Comparison of ENCODE assay signal across 16 mouse cellular contexts in the genomic region with DNA sequence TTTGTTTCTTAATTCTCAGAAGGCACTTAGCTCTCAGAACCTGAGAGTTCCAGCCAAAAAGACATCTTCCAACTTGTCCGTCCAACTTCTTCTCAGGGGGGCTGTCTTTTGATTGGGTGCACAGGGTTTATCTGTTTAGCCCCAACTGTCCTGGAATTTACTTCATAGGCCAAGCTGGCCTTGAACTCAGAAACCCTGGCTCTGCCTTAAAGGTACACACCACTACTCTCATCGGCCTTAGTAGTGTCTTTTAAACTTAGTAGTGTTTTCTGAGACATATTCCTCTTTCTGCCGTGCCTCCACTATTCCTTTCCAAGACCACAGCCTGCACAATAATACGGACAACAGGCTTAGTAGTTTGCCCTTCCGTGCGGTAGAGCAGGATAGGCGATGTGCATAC. TPM values are rescaled to one million over a fixed set of nuclear protein-coding genes. Genes with fewer than 3 reads are reported as not detected.
DNase-seq lines count a peak whose midpoint lies in the region; ATAC-seq and TF ChIP-seq lines count a peak whose summit lies in the region.
"Had no signal": no experiment of that assay in that cellular context is flagged by ENCODE, and none has a peak within 500 bp of the region (broad histone marks: within the 10 kb centered on the region; RNA-seq: fewer than 3 reads in every experiment).

No protein-coding gene starts in this region.

- H3K79me2 ChIP-seq in liver, adult 2 months (ENCODE audit: control insufficient read depth, insufficient read depth, low read length): peaks cover 19% of the 10 kb centered on the region; the same call in 1 of the 2 replicates

- H3K9me3 ChIP-seq in forebrain, embryonic 12.5 days: no peaks in the 10 kb centered on the region
- no peaks in the 10 kb centered on the region for H3K9me3 ChIP-seq in forebrain, postnatal 0 days (ENCODE audit: low read length)
- H3K9me3 ChIP-seq in embryonic facial prominence, embryonic 15.5 days (replicated peaks): no peaks in the 10 kb centered on the region
- H3K9me3 ChIP-seq in liver, postnatal 0 days (ENCODE audit: low read length): no peaks in the 10 kb centered on the region
- H3K9me3 ChIP-seq: G1E; heart, embryonic 12.5 days; liver, embryonic 15.5 days; midbrain, embryonic 10.5 days had no signal

- no peak for DNase-seq in forebrain, postnatal 0 days
- DNase-seq in liver, adult 2 months (ENCODE audit: extremely low read depth, low read depth, low spot score): peak; percentile 67
- DNase-seq in liver: no peak
- no peak for DNase-seq in liver, postnatal 0 days
- DNase-seq in cerebellum, adult 9-10 months: no peak
- DNase-seq in spleen, adult 12 weeks (ENCODE audit: low spot score): no peak
- DNase-seq: cerebellum, postnatal 10 days; gastrocnemius, postnatal 10 days; retina, postnatal 1 day; thymus, postnatal 14 days had no signal

- 90% methylated on average over 7 of the region's 7 CpGs for WGBS in forebrain, embryonic 12.5 days
- WGBS in forebrain, postnatal 0 days: 91% methylated on average over 7 of the region's 7 CpGs
- 33% methylated on average over 7 of the region's 7 CpGs for WGBS in liver, adult 2 months
- 90% methylated on average over 7 of the region's 7 CpGs for WGBS in embryonic facial prominence, embryonic 15.5 days
- WGBS in liver, postnatal 0 days (ENCODE audit: insufficient replicate concordance): 82% methylated on average over 7 of the region's 7 CpGs

- TF ChIP-seq CTCF in forebrain, postnatal 0 days (IDR thresholded peaks at IDR 0.05; ENCODE audit: low read depth): no peak
- TF ChIP-seq CTCF in liver, adult 2 months (IDR thresholded peaks at IDR 0.05; ENCODE audit: low read depth, low read length): no peak
- TF ChIP-seq CTCF in liver, postnatal 0 days (IDR thresholded peaks at IDR 0.05; ENCODE audit: low read depth): no peak

- no peak for TF ChIP-seq EP300 in liver, postnatal 0 days (IDR thresholded peaks at IDR 0.05; ENCODE audit: low read depth)

- no peak overlapping the region for H3K4me3 ChIP-seq in forebrain, embryonic 12.5 days (replicated peaks)
- no peak overlapping the region for H3K4me3 ChIP-seq in forebrain, postnatal 0 days (ENCODE audit: low read depth, low read length)
- H3K4me3 ChIP-seq in liver, adult 2 months (ENCODE audit: insufficient read depth, low read depth, low read length): peak overlapping the region; percentile 94
- peak overlapping the region; percentile 60; the same call in 1 of the 2 replicates for H3K4me3 ChIP-seq in embryonic facial prominence, embryonic 15.5 days (replicated peaks)
- no peak overlapping the region for H3K4me3 ChIP-seq in liver, postnatal 0 days (ENCODE audit: low read depth, low read length)

- no peak overlapping the region for H3K9ac ChIP-seq in forebrain, embryonic 12.5 days
- no peak overlapping the region for H3K9ac ChIP-seq in forebrain, postnatal 0 days
- peak overlapping the region; percentile 97 for H3K9ac ChIP-seq in liver, adult 2 months (ENCODE audit: low read depth, low read length)
- H3K9ac ChIP-seq in embryonic facial prominence, embryonic 15.5 days: no peak overlapping the region
- no peak overlapping the region for H3K9ac ChIP-seq in liver, postnatal 0 days (replicated peaks)

- peaks cover 15% of the 10 kb centered on the region for H3K4me1 ChIP-seq in forebrain, embryonic 12.5 days
- H3K4me1 ChIP-seq in forebrain, postnatal 0 days (ENCODE audit: insufficient read depth): no peaks in the 10 kb centered on the region
- H3K4me1 ChIP-seq in liver, adult 2 months (ENCODE audit: control insufficient read depth, insufficient read depth, low read length): peaks cover 27% of the 10 kb centered on the region
- H3K4me1 ChIP-seq in embryonic facial prominence, embryonic 15.5 days: peaks cover 15% of the 10 kb centered on the region
- H3K4me1 ChIP-seq in liver, postnatal 0 days (ENCODE audit: insufficient read depth): peaks cover 10% of the 10 kb centered on the region
- H3K4me1 ChIP-seq: heart, embryonic 12.5 days had no signal

- no peak overlapping the region for H3K27ac ChIP-seq in forebrain, embryonic 12.5 days
- H3K27ac ChIP-seq in forebrain, postnatal 0 days (ENCODE audit: low read depth, low read length): no peak overlapping the region
- peak overlapping the region; percentile 93 for H3K27ac ChIP-seq in liver, adult 2 months (replicated peaks; ENCODE audit: insufficient read depth, low read depth, low read length)
- H3K27ac ChIP-seq in embryonic facial prominence, embryonic 15.5 days (replicated peaks): no peak overlapping the region
- no peak overlapping the region for H3K27ac ChIP-seq in liver, postnatal 0 days (ENCODE audit: low read depth)
- H3K27ac ChIP-seq: liver, embryonic 15.5 days had no signal

- H3K4me2 ChIP-seq in forebrain, embryonic 12.5 days: 0 out of 2 replicates have a peak overlapping the region, but pooled peaks have one; percentile 79
- no peak overlapping the region for H3K4me2 ChIP-seq in forebrain, postnatal 0 days (ENCODE audit: low read depth)
- H3K4me2 ChIP-seq in embryonic facial prominence, embryonic 15.5 days (replicated peaks): peak overlapping the region; percentile 70
- peak overlapping the region; percentile 63 for H3K4me2 ChIP-seq in liver, postnatal 0 days (ENCODE audit: low read depth, low read length)

- no peak for TF ChIP-seq POLR2A in liver, adult 2 months (IDR thresholded peaks at IDR 0.05; ENCODE audit: extremely low read depth, insufficient read depth, low read length)

- H3K36me3 ChIP-seq in forebrain, embryonic 12.5 days (replicated peaks): no peaks in the 10 kb centered on the region
- H3K36me3 ChIP-seq in forebrain, postnatal 0 days (ENCODE audit: insufficient read depth): no peaks in the 10 kb centered on the region
- H3K36me3 ChIP-seq in liver, adult 2 months (ENCODE audit: control insufficient read depth, insufficient read depth, low read length): peaks cover 5% of the 10 kb centered on the region; the same call in 1 of the 2 replicates
- H3K36me3 ChIP-seq in embryonic facial prominence, embryonic 15.5 days: peaks cover 6% of the 10 kb centered on the region; the same call in 1 of the 2 replicates
- no peaks in the 10 kb centered on the region for H3K36me3 ChIP-seq in liver, postnatal 0 days (replicated peaks; ENCODE audit: insufficient read depth, low read length)
- H3K36me3 ChIP-seq: G1E; heart, embryonic 12.5 days; liver, embryonic 15.5 days; midbrain, embryonic 10.5 days had no signal

- ATAC-seq in forebrain, embryonic 12.5 days (ENCODE audit: low FRiP score): no peak
- no peak for ATAC-seq in forebrain, postnatal 0 days
- no peak for ATAC-seq in embryonic facial prominence, embryonic 15.5 days (ENCODE audit: insufficient number of reproducible peaks, low FRiP score, low TSS enrichment, low read depth)
- no peak for ATAC-seq in liver, postnatal 0 days

- H3K27me3 ChIP-seq in forebrain, embryonic 12.5 days: peaks cover 13% of the 10 kb centered on the region; the same call in 1 of the 2 replicates
- H3K27me3 ChIP-seq in forebrain, postnatal 0 days (ENCODE audit: insufficient read depth, low read length): no peaks in the 10 kb centered on the region
- no peaks in the 10 kb centered on the region for H3K27me3 ChIP-seq in liver, adult 2 months (ENCODE audit: control insufficient read depth, insufficient read depth, low read length)
- H3K27me3 ChIP-seq in embryonic facial prominence, embryonic 15.5 days: no peaks in the 10 kb centered on the region
- H3K27me3 ChIP-seq in liver, postnatal 0 days (ENCODE audit: insufficient read depth, low read length): no peaks in the 10 kb centered on the region
- H3K27me3 ChIP-seq: heart, embryonic 12.5 days; liver, embryonic 15.5 days had no signal

RNA-seq across cellular contexts. Expression of a gene that starts 1.2 kb away (rescaled TPM):
- 3.5 and 4.0 TPM in 2 replicates for polyA plus RNA-seq in forebrain, embryonic 12.5 days (2016; fragmentation: Nextera tagmentation; extraction: Ambion mirVana)
- total RNA-seq in forebrain, postnatal 0 days (2014; rRNA removed): 2.6 and 4.3 TPM in 2 replicates
- 1.5 and 1.6 TPM in 2 replicates for polyA plus RNA-seq in forebrain, postnatal 0 days (2015; fragmentation: Nextera tagmentation; extraction: Ambion mirVana)
- total RNA-seq in liver, adult 2 months (2014; rRNA removed): 42.4 and 43.4 TPM in 2 replicates
- polyA plus RNA-seq in liver, adult 2 months (2012; rRNA removed): 81.9 and 97.8 TPM in 2 replicates
- 5.9 and 6.1 TPM in 2 replicates for polyA plus RNA-seq in embryonic facial prominence, embryonic 15.5 days (2015; fragmentation: Nextera tagmentation; extraction: Ambion mirVana)
- polyA plus RNA-seq in liver, postnatal 0 days (2015; fragmentation: Nextera tagmentation; extraction: Ambion mirVana): 4.2 and 4.4 TPM in 2 replicates

RNA-seq across cellular contexts. Expression of a gene that starts 29.1 kb away (rescaled TPM):
- 218 and 229 TPM in 2 replicates for polyA plus RNA-seq in forebrain, embryonic 12.5 days (2016; fragmentation: Nextera tagmentation; extraction: Ambion mirVana)
- total RNA-seq in forebrain, postnatal 0 days (2014; rRNA removed): 116 and 127 TPM in 2 replicates
- polyA plus RNA-seq in forebrain, postnatal 0 days (2015; fragmentation: Nextera tagmentation; extraction: Ambion mirVana): 144 and 145 TPM in 2 replicates
- 40.6 and 46.3 TPM in 2 replicates for total RNA-seq in liver, adult 2 months (2014; rRNA removed)
- 41.2 and 43.8 TPM in 2 replicates for polyA plus RNA-seq in liver, adult 2 months (2012; rRNA removed)
- 209 and 216 TPM in 2 replicates for polyA plus RNA-seq in embryonic facial prominence, embryonic 15.5 days (2015; fragmentation: Nextera tagmentation; extraction: Ambion mirVana)
- 51.7 and 57.0 TPM in 2 replicates for polyA plus RNA-seq in liver, postnatal 0 days (2015; fragmentation: Nextera tagmentation; extraction: Ambion mirVana)

RNA-seq across cellular contexts. Expression of a gene that starts 35.6 kb away (rescaled TPM):
- polyA plus RNA-seq in forebrain, embryonic 12.5 days (2016; fragmentation: Nextera tagmentation; extraction: Ambion mirVana): 0.69 TPM in 1 of 2 replicates, not detected in the other
- not detected in 2 replicates for total RNA-seq in forebrain, postnatal 0 days (2014; rRNA removed)
- polyA plus RNA-seq in forebrain, postnatal 0 days (2015; fragmentation: Nextera tagmentation; extraction: Ambion mirVana): 0.30 and 0.44 TPM in 2 replicates
- not detected in 2 replicates for total RNA-seq in liver, adult 2 months (2014; rRNA removed)
- not detected in 2 replicates for polyA plus RNA-seq in liver, adult 2 months (2012; rRNA removed)
- polyA plus RNA-seq in embryonic facial prominence, embryonic 15.5 days (2015; fragmentation: Nextera tagmentation; extraction: Ambion mirVana): 7.5 and 12.0 TPM in 2 replicates
- 0.14 TPM in 2 replicates for polyA plus RNA-seq in liver, postnatal 0 days (2015; fragmentation: Nextera tagmentation; extraction: Ambion mirVana)
- polyA plus RNA-seq: G1E had no signal

RNA-seq across cellular contexts. Expression of a gene that starts 51.4 kb away (rescaled TPM):
- polyA plus RNA-seq in forebrain, embryonic 12.5 days (2016; fragmentation: Nextera tagmentation; extraction: Ambion mirVana): 2.8 and 3.0 TPM in 2 replicates
- total RNA-seq in forebrain, postnatal 0 days (2014; rRNA removed): 12.2 and 12.6 TPM in 2 replicates
- 7.7 and 8.8 TPM in 2 replicates for polyA plus RNA-seq in forebrain, postnatal 0 days (2015; fragmentation: Nextera tagmentation; extraction: Ambion mirVana)
- 2.1 and 2.6 TPM in 2 replicates for total RNA-seq in liver, adult 2 months (2014; rRNA removed)
- 5.7 and 8.0 TPM in 2 replicates for polyA plus RNA-seq in liver, adult 2 months (2012; rRNA removed)
- 4.3 and 5.4 TPM in 2 replicates for polyA plus RNA-seq in embryonic facial prominence, embryonic 15.5 days (2015; fragmentation: Nextera tagmentation; extraction: Ambion mirVana)
- 1.7 and 1.9 TPM in 2 replicates for polyA plus RNA-seq in liver, postnatal 0 days (2015; fragmentation: Nextera tagmentation; extraction: Ambion mirVana)

RNA-seq across cellular contexts. Expression of a gene that starts 53.1 kb away (rescaled TPM):
- 125 and 136 TPM in 2 replicates for polyA plus RNA-seq in forebrain, embryonic 12.5 days (2016; fragmentation: Nextera tagmentation; extraction: Ambion mirVana)
- 50.7 and 57.0 TPM in 2 replicates for total RNA-seq in forebrain, postnatal 0 days (2014; rRNA removed)
- polyA plus RNA-seq in forebrain, postnatal 0 days (2015; fragmentation: Nextera tagmentation; extraction: Ambion mirVana): 126 and 149 TPM in 2 replicates
- total RNA-seq in liver, adult 2 months (2014; rRNA removed): 87.4 and 112 TPM in 2 replicates
- 68.7 and 74.6 TPM in 2 replicates for polyA plus RNA-seq in liver, adult 2 months (2012; rRNA removed)
- polyA plus RNA-seq in embryonic facial prominence, embryonic 15.5 days (2015; fragmentation: Nextera tagmentation; extraction: Ambion mirVana): 138 and 141 TPM in 2 replicates
- 73.2 and 81.4 TPM in 2 replicates for polyA plus RNA-seq in liver, postnatal 0 days (2015; fragmentation: Nextera tagmentation; extraction: Ambion mirVana)

Comparison
In these comparisons a context has a peak if more than half of its experiments do, and no peak if none do; other contexts are left out.
1. H3K4me3 ChIP-seq: peak in liver, adult 2 months (single experiment) and embryonic facial prominence, embryonic 15.5 days (single experiment); none in forebrain, embryonic 12.5 days (single experiment), forebrain, postnatal 0 days (single experiment) and liver, postnatal 0 days (single experiment).
2. RNA of a gene that starts 1.2 kb away (polyA plus RNA-seq): 81.9 to 97.8 TPM in liver, adult 2 months; 5.9 to 6.1 TPM in embryonic facial prominence, embryonic 15.5 days, 4.2 to 4.4 TPM in liver, postnatal 0 days, 3.5 to 4.0 TPM in forebrain, embryonic 12.5 days and 1.5 to 1.6 TPM in forebrain, postnatal 0 days; every median in the first group is over 10 times any median in the second.